Mouse (Mus musculus): ENCODE results near the gene Mgmt. TPM values are rescaled to one million over a fixed set of nuclear protein-coding genes. Genes with fewer than 3 reads are reported as not detected.

Gene Mgmt
- total RNA-seq, 1 experiment from 2014 or later, result not detected

- ATAC-seq (replicated peaks; ENCODE audit: insufficient number of reproducible peaks, low FRiP score, low TSS enrichment, poor library complexity, severe bottlenecking), result no peak
These were observed 58.8 kb downstream of the Mgmt start for GRCm38 (mm10) chr7:136953251-136953650.

GRCm38 (mm10) chr7:136972361-136972760 lies 77.9 kb downstream of the Mgmt start:
- ATAC-seq (replicated peaks; ENCODE audit: insufficient number of reproducible peaks, low FRiP score, low TSS enrichment, poor library complexity, severe bottlenecking), result no peak

- no peak for ATAC-seq (replicated peaks; ENCODE audit: insufficient number of reproducible peaks, low FRiP score, low TSS enrichment, poor library complexity, severe bottlenecking)
These were observed 80.6 kb downstream of the Mgmt start for GRCm38 (mm10) chr7:136975001-136975400.

- ATAC-seq (replicated peaks; ENCODE audit: insufficient number of reproducible peaks, low FRiP score, low TSS enrichment, poor library complexity, severe bottlenecking), result no peak
These were observed 103.0 kb downstream of the Mgmt start for GRCm38 (mm10) chr7:136997456-136997855.

- ATAC-seq (replicated peaks; ENCODE audit: insufficient number of reproducible peaks, low FRiP score, low TSS enrichment, poor library complexity, severe bottlenecking), result no peak
These were observed 106.3 kb downstream of the Mgmt start for GRCm38 (mm10) chr7:137000703-137001102.

GRCm38 (mm10) chr7:137001215-137001614 lies 106.8 kb downstream of the Mgmt start:
- no peak for ATAC-seq (replicated peaks; ENCODE audit: insufficient number of reproducible peaks, low FRiP score, low TSS enrichment, poor library complexity, severe bottlenecking)

- ATAC-seq (replicated peaks; ENCODE audit: insufficient number of reproducible peaks, low FRiP score, low TSS enrichment, poor library complexity, severe bottlenecking), result no peak
These were observed 107.4 kb downstream of the Mgmt start for GRCm38 (mm10) chr7:137001783-137002182.

- ATAC-seq (replicated peaks; ENCODE audit: insufficient number of reproducible peaks, low FRiP score, low TSS enrichment, poor library complexity, severe bottlenecking), result no peak
These were observed 108.0 kb downstream of the Mgmt start for GRCm38 (mm10) chr7:137002431-137002830.

- no peak for ATAC-seq (replicated peaks; ENCODE audit: insufficient number of reproducible peaks, low FRiP score, low TSS enrichment, poor library complexity, severe bottlenecking)
These were observed 110.9 kb downstream of the Mgmt start for GRCm38 (mm10) chr7:137005293-137005692.

GRCm38 (mm10) chr7:137008321-137008720 lies 113.9 kb downstream of the Mgmt start:
- ATAC-seq (replicated peaks; ENCODE audit: insufficient number of reproducible peaks, low FRiP score, low TSS enrichment, poor library complexity, severe bottlenecking), result no peak

- no peak for ATAC-seq (replicated peaks; ENCODE audit: insufficient number of reproducible peaks, low FRiP score, low TSS enrichment, poor library complexity, severe bottlenecking)
These were observed 115.4 kb downstream of the Mgmt start for GRCm38 (mm10) chr7:137009732-137010275.

- ATAC-seq (replicated peaks; ENCODE audit: insufficient number of reproducible peaks, low FRiP score, low TSS enrichment, poor library complexity, severe bottlenecking), result no peak
These were observed 116.0 kb downstream of the Mgmt start for GRCm38 (mm10) chr7:137010451-137010850.

- no peak for ATAC-seq (replicated peaks; ENCODE audit: insufficient number of reproducible peaks, low FRiP score, low TSS enrichment, poor library complexity, severe bottlenecking)
These were observed 118.3 kb downstream of the Mgmt start for GRCm38 (mm10) chr7:137012687-137013086.

GRCm38 (mm10) chr7:137013433-137013832 lies 119.0 kb downstream of the Mgmt start:
- ATAC-seq (replicated peaks; ENCODE audit: insufficient number of reproducible peaks, low FRiP score, low TSS enrichment, poor library complexity, severe bottlenecking), result no peak

- ATAC-seq (replicated peaks; ENCODE audit: insufficient number of reproducible peaks, low FRiP score, low TSS enrichment, poor library complexity, severe bottlenecking), result no peak
These were observed 124.2 kb downstream of the Mgmt start for GRCm38 (mm10) chr7:137018614-137019013.

- ATAC-seq (replicated peaks; ENCODE audit: insufficient number of reproducible peaks, low FRiP score, low TSS enrichment, poor library complexity, severe bottlenecking), result no peak
These were observed 125.8 kb downstream of the Mgmt start for GRCm38 (mm10) chr7:137020195-137020594.

GRCm38 (mm10) chr7:137030789-137031188 lies 136.4 kb downstream of the Mgmt start:
- ATAC-seq (replicated peaks; ENCODE audit: insufficient number of reproducible peaks, low FRiP score, low TSS enrichment, poor library complexity, severe bottlenecking), result no peak

- no peak for ATAC-seq (replicated peaks; ENCODE audit: insufficient number of reproducible peaks, low FRiP score, low TSS enrichment, poor library complexity, severe bottlenecking)
These were observed 138.8 kb downstream of the Mgmt start for GRCm38 (mm10) chr7:137033177-137033576.

GRCm38 (mm10) chr7:137034986-137035385 lies 140.6 kb downstream of the Mgmt start:
- ATAC-seq (replicated peaks; ENCODE audit: insufficient number of reproducible peaks, low FRiP score, low TSS enrichment, poor library complexity, severe bottlenecking), result no peak

- no peak for ATAC-seq (replicated peaks; ENCODE audit: insufficient number of reproducible peaks, low FRiP score, low TSS enrichment, poor library complexity, severe bottlenecking)
These were observed 141.5 kb downstream of the Mgmt start for GRCm38 (mm10) chr7:137035916-137036315.

- no peak for ATAC-seq (replicated peaks; ENCODE audit: insufficient number of reproducible peaks, low FRiP score, low TSS enrichment, poor library complexity, severe bottlenecking)
These were observed 143.1 kb downstream of the Mgmt start for GRCm38 (mm10) chr7:137037471-137037870.
